Mouse (Mus musculus): ENCODE measurements around the gene Strn4. TPM values are rescaled to one million over a fixed set of nuclear protein-coding genes. Genes with fewer than 3 reads are reported as not detected.

Strn4 gene
- polyA plus RNA-seq (2015; fragmentation: Nextera tagmentation; extraction: Ambion mirVana): 87.1 and 92.1 TPM in 2 replicates

DNA sequence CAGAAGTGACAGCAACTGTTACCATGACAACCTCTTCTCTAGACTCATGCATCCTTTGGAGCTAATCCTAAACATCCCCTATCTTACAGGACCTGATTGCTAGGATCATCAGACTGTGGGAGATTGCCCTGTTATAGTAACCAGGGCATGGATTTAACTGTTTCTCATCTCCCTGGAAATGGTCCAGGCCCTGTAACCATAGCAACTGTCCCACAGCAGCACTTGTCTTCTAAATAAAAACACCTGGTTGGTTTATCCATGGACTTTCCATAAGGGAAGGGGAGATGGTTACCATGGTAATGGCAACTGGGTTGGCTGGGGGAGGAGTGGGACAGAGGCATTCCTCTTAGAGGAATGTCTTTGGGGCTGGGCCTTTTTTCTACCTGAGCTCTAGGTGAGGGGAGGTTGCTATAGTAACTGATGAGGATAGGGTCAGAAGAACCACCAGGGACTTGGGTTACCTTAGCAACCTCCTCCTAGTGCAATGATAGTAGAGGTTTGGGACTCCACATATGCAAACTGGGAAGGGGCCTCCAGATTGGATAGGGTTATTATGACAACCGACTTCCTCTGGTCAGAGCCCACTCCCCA is at the start of gene Strn4:
Gene Strn4, plus strand, starts transcription at position 539 of the 591 bp plus-strand sequence.
- H3K4me1 ChIP-seq (replicated peaks; ENCODE audit: control insufficient read depth, insufficient read depth, low read length): peaks cover 44% of the 10 kb centered on the region
- no peaks in the 10 kb centered on the region for H3K9me3 ChIP-seq (ENCODE audit: control insufficient read depth, low read length)
- ATAC-seq (ENCODE audit: low read depth): 0 out of 2 replicates have a peak, but pooled peaks have one; percentile 2
- H3K4me2 ChIP-seq (ENCODE audit: low read depth, low read length): peak within 1 kb of the TSS; percentile 77
- 8% methylated on average over 1 of the region's 1 CpGs for WGBS
- no peaks in the 10 kb centered on the region; the same call in 1 of the 2 replicates for H3K27me3 ChIP-seq (ENCODE audit: control insufficient read depth, insufficient read depth, low read depth, low read length)
- H3K9ac ChIP-seq (ENCODE audit: low read length): peak within 1 kb of the TSS; percentile 99
- H3K4me3 ChIP-seq (ENCODE audit: low read length): peak within 1 kb of the TSS; percentile 82
- peak within 1 kb of the TSS; percentile 94 for H3K27ac ChIP-seq (ENCODE audit: low read length)
- peaks cover 3% of the 10 kb centered on the region; the same call in 1 of the 2 replicates for H3K36me3 ChIP-seq (ENCODE audit: control insufficient read depth, insufficient read depth, low read length)

DNA sequence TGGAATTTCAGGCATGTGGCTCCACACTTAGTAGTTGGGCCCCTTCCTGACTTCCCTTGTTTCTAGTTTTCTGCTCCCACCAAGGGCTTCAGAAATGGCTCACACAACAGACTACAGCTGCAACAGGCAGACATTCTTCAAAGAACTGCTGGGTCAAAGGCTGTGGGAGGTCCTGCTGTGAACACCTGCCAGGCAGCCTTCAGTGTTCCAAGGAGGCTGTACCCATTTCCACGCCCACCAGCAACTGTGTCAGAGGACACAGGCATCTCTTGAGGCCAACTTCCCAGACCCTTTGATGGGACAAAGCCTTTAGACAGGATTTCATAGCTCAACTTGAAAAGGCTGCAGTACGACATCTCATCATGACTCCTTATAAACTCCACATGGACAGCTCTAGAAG is 49.2 kb upstream of the Strn4 start:
- Histone ChIP-seq H3K36me3 (ENCODE audit: control insufficient read depth, insufficient read depth, low read length) (no peaks in the 10 kb centered on the region), H3K27me3 (ENCODE audit: control insufficient read depth, insufficient read depth, low read depth, low read length) (no peaks in the 10 kb centered on the region), H3K4me3 (ENCODE audit: low read length) (no peak overlapping the region), H3K4me2 (ENCODE audit: low read depth, low read length) (no peak overlapping the region), H3K4me1 (replicated peaks; ENCODE audit: control insufficient read depth, insufficient read depth, low read length) (peaks cover 5% of the 10 kb centered on the region), H3K9me3 (ENCODE audit: control insufficient read depth, low read length) (no peaks in the 10 kb centered on the region), H3K9ac (ENCODE audit: low read length) (no peak overlapping the region), H3K27ac (ENCODE audit: low read length) (no peak overlapping the region)
- no peak for ATAC-seq (ENCODE audit: low read depth)
- 36% methylated on average over 2 of the region's 2 CpGs for WGBS

DNA sequence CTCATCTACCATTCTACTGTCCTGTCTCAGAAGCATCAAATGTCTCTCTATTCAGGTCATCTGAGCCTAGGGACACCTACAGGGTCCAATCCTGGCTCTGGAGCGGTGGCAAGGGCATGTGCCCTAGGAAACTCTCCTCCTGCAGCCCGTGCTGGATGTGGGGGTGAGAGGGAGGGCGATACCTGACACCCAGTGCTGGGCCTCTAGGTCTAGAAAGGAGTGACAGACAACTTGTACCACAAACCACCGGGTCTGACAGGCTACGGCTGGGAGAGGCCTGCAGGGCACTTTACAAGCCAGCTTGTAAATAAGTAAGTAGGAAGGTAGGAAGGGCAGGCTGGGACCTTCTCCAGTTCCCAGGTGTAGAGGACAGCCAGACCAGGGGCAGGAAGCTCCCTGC is 39.8 kb upstream of the Strn4 start:
- no peak overlapping the region for H3K4me3 ChIP-seq (ENCODE audit: low read length)
- no peak overlapping the region for H3K27ac ChIP-seq (ENCODE audit: low read length)
- H3K4me1 ChIP-seq (replicated peaks; ENCODE audit: control insufficient read depth, insufficient read depth, low read length): peaks cover 6% of the 10 kb centered on the region; the same call in 1 of the 2 replicates
- H3K27me3 ChIP-seq (ENCODE audit: control insufficient read depth, insufficient read depth, low read depth, low read length): no peaks in the 10 kb centered on the region
- no peak overlapping the region for H3K9ac ChIP-seq (ENCODE audit: low read length)
- peaks cover 3% of the 10 kb centered on the region; the same call in 1 of the 2 replicates for H3K9me3 ChIP-seq (ENCODE audit: control insufficient read depth, low read length)
- no peak overlapping the region for H3K4me2 ChIP-seq (ENCODE audit: low read depth, low read length)
- 42% methylated on average over 5 of the region's 5 CpGs for WGBS
- no peak for ATAC-seq (ENCODE audit: low read depth)
- no peaks in the 10 kb centered on the region for H3K36me3 ChIP-seq (ENCODE audit: control insufficient read depth, insufficient read depth, low read length)

DNA sequence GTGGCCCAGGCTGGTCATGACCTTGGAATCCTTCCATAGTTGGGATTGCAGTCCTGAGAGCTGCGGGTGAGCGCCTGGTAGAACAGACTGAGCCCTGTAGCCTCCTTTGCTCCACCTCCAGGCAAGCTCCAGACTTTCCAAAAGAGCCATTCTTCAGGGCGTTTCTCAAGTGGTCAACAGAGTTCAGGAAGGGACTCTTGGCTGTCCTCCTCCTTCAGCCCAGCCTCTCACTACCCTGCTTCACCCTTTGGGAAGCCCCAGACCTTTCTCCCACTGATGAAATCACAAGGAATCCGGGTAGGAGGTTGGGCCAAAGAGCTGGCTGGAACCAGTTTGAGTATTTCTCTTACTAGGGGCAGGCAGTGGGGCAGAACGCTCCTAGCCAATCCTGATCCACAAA is 35.6 kb upstream of the Strn4 start:
- Histone ChIP-seq H3K9me3 (ENCODE audit: control insufficient read depth, low read length) (no peaks in the 10 kb centered on the region), H3K4me1 (replicated peaks; ENCODE audit: control insufficient read depth, insufficient read depth, low read length) (peaks cover 27% of the 10 kb centered on the region), H3K27me3 (ENCODE audit: control insufficient read depth, insufficient read depth, low read depth, low read length) (no peaks in the 10 kb centered on the region), H3K4me3 (ENCODE audit: low read length) (no peak overlapping the region), H3K27ac (ENCODE audit: low read length) (peak overlapping the region; percentile 52; the same call in 1 of the 2 replicates), H3K9ac (ENCODE audit: low read length) (no peak overlapping the region), H3K36me3 (ENCODE audit: control insufficient read depth, insufficient read depth, low read length) (no peaks in the 10 kb centered on the region), H3K4me2 (ENCODE audit: low read depth, low read length) (no peak overlapping the region)
- WGBS: 38% methylated on average over 5 of the region's 5 CpGs
- peak; percentile 12; the same call in 1 of the 2 replicates for ATAC-seq (ENCODE audit: low read depth)

DNA sequence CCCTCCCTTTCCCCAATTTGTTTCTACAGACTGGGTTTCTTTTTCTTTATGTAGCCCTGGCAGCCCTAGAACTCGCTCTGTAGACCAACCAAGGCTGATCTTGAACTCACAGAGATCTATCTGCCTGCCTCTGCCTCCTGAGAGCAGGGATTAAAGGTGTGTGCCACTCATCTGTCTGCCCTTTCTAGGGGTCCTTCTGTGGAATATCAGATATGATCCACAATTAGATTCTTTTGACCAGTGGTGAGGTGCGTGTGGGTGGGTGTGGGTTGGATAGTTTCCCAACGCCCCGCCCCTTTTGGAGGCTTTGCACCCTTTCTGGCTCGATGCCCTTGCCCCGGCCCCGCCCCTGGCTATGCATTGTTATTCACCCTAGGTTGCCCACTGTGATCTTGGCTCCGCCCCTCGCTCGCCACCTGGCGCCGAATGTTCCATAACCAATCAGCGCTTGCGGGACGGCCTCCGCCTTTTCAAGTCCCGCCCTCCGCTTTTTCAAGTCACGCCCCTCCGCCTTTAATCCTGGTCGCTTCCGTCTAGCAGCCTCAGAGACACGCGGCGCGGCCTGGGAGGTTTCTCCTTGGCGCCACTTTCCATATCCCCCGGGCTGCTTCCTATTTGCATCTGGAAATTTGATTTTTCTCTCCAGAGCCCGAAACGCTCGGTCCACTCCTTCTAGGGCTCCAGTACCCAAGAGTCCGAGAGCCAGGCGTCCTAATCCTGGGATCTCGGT is 34.7 kb upstream of the Strn4 start, which contains the start of gene Slc1a5:
Gene Slc1a5, plus strand, starts transcription at position 516 of the 730 bp plus-strand sequence.
- WGBS: 2% methylated on average over 34 of the region's 34 CpGs
- H3K4me1 ChIP-seq (replicated peaks; ENCODE audit: control insufficient read depth, insufficient read depth, low read length): peaks cover 27% of the 10 kb centered on the region

DNA sequence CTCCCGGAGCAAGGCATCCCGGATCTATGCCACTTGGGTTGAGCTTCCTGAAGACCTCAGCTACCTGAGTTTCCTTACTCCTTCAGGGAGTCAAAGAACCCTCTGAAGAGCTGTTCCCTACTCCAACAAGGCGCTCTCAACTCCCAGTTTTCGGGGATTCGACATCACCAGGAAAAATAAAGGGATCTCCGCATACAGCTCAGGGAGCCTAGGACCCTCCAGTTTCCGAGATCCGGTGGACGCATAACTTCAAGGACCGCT is 34.2 kb upstream of the Strn4 start:
- H3K4me3 ChIP-seq (ENCODE audit: low read length): peak overlapping the region; percentile 66
- peak; percentile 8 for ATAC-seq (ENCODE audit: low read depth)
- H3K4me2 ChIP-seq (ENCODE audit: low read depth, low read length): peak overlapping the region; percentile 95
- peak overlapping the region; percentile 75 for H3K9ac ChIP-seq (ENCODE audit: low read length)
- no peaks in the 10 kb centered on the region for H3K9me3 ChIP-seq (ENCODE audit: control insufficient read depth, low read length)
- 0% methylated on average over 10 of the region's 10 CpGs for WGBS
- peak overlapping the region; percentile 39; the same call in 1 of the 2 replicates for H3K27ac ChIP-seq (ENCODE audit: low read length)
- no peaks in the 10 kb centered on the region for H3K36me3 ChIP-seq (ENCODE audit: control insufficient read depth, insufficient read depth, low read length)
- no peaks in the 10 kb centered on the region for H3K27me3 ChIP-seq (ENCODE audit: control insufficient read depth, insufficient read depth, low read depth, low read length)
- peaks cover 27% of the 10 kb centered on the region for H3K4me1 ChIP-seq (replicated peaks; ENCODE audit: control insufficient read depth, insufficient read depth, low read length)

More for the DNA sequence above, 34.7 kb upstream of the Strn4 start, which contains the start of gene Slc1a5:
- no peaks in the 10 kb centered on the region for H3K27me3 ChIP-seq (ENCODE audit: control insufficient read depth, insufficient read depth, low read depth, low read length)
- ATAC-seq (ENCODE audit: low read depth): peak; percentile 80
- peak within 1 kb of the TSS; percentile 95 for H3K4me2 ChIP-seq (ENCODE audit: low read depth, low read length)
- peak within 1 kb of the TSS; percentile 52 for H3K27ac ChIP-seq (ENCODE audit: low read length)
- no peaks in the 10 kb centered on the region for H3K36me3 ChIP-seq (ENCODE audit: control insufficient read depth, insufficient read depth, low read length)
- peak within 1 kb of the TSS; percentile 66 for H3K4me3 ChIP-seq (ENCODE audit: low read length)
- peak within 1 kb of the TSS; percentile 75 for H3K9ac ChIP-seq (ENCODE audit: low read length)
- H3K9me3 ChIP-seq (ENCODE audit: control insufficient read depth, low read length): no peaks in the 10 kb centered on the region

DNA sequence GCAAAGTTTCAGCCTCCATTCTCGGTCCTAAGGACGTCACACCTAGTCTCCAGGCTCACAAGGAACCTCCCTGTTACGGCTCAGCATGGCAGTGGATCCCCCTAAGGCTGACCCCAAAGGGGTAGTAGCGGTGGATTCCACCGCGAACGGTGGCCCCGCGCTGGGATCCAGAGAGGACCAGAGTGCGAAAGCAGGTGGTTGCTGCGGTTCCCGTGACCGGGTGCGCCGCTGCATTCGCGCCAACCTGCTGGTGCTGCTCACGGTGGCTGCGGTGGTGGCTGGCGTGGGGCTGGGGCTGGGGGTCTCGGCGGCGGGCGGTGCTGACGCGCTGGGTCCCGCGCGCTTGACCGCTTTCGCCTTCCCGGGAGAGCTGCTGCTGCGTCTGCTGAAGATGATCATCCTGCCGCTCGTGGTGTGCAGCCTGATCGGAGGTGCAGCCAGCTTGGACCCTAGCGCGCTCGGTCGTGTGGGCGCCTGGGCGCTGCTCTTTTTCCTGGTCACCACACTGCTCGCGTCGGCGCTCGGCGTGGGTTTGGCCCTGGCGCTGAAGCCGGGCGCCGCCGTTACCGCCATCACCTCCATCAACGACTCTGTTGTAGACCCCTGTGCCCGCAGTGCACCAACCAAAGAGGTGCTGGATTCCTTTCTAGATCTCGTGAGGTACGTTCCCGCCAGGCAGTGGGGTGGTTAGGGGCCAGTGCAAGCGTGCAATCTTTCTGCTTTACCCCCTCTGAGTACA is 33.7 kb upstream of the Strn4 start:
- Histone ChIP-seq H3K9ac (ENCODE audit: low read length) (peak overlapping the region; percentile 75), H3K27ac (ENCODE audit: low read length) (peak overlapping the region; percentile 39; the same call in 1 of the 2 replicates), H3K9me3 (ENCODE audit: control insufficient read depth, low read length) (no peaks in the 10 kb centered on the region), H3K27me3 (ENCODE audit: control insufficient read depth, insufficient read depth, low read depth, low read length) (no peaks in the 10 kb centered on the region), H3K4me1 (replicated peaks; ENCODE audit: control insufficient read depth, insufficient read depth, low read length) (peaks cover 27% of the 10 kb centered on the region), H3K4me2 (ENCODE audit: low read depth, low read length) (peak overlapping the region; percentile 95), H3K36me3 (ENCODE audit: control insufficient read depth, insufficient read depth, low read length) (no peaks in the 10 kb centered on the region; the same call in 1 of the 2 replicates), H3K4me3 (ENCODE audit: low read length) (peak overlapping the region; percentile 66)
- WGBS: under 1% methylated on average over 54 of the region's 60 CpGs
- ATAC-seq (ENCODE audit: low read depth): peak; percentile 6; the same call in 1 of the 2 replicates

DNA sequence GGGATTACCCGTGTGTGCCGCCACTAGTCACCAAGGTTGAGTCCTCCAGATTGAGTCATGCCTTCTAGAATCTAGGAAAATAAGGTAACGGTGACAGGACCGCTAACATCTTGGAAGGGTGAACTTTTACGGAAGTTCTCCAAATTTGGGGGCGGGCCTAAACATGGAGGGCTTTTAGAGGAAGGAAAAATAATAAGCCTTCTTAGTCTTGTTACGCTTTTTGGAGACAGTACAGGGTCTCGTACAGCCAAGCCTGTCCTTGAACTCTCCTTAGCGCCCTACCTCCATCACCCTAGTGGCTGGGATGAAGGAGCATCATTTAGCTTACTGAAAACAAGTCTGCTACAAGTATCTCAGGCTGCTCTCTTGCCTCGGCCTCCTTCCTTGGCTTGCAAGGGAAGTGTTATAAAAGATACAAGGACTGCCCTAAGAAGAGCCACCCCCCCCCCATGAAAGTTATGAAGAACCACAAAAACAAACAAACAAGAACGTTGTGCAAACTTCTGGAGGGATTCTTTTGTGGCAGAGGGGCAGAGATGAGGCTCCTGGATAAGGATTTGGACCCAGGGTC is 33.0 kb upstream of the Strn4 start:
- Histone ChIP-seq H3K4me2 (ENCODE audit: low read depth, low read length) (peak overlapping the region; percentile 95), H3K4me3 (ENCODE audit: low read length) (peak overlapping the region; percentile 66), H3K27ac (ENCODE audit: low read length) (no peak overlapping the region; the same call in 1 of the 2 replicates), H3K27me3 (ENCODE audit: control insufficient read depth, insufficient read depth, low read depth, low read length) (no peaks in the 10 kb centered on the region), H3K36me3 (ENCODE audit: control insufficient read depth, insufficient read depth, low read length) (peaks cover 1% of the 10 kb centered on the region; the same call in 1 of the 2 replicates), H3K9me3 (ENCODE audit: control insufficient read depth, low read length) (no peaks in the 10 kb centered on the region), H3K4me1 (replicated peaks; ENCODE audit: control insufficient read depth, insufficient read depth, low read length) (peaks cover 27% of the 10 kb centered on the region), H3K9ac (ENCODE audit: low read length) (peak overlapping the region; percentile 75)
- 6% methylated on average over 11 of the region's 11 CpGs for WGBS
- ATAC-seq (ENCODE audit: low read depth): no peak
